Mouse (Mus musculus) stomach, postnatal 0 days (tissue): ENCODE results near the gene Xaf1. TPM values are rescaled to one million over a fixed set of nuclear protein-coding genes. Genes with fewer than 3 reads are reported as not detected.

Experiments
- ATAC-seq: fragments of 200-750 bp; cut with Nextera tagmentation; 2 replicates; pipeline ENCODE4 v1.8.0; 2017; ENCODE audit not compliant: low FRiP score, low TSS enrichment
- DNase-seq: peaks from one replicate; pipeline ENCODE4 v3.0.0-alpha.2; 2016; ENCODE audit warnings: low spot score
- H3K27ac ChIP-seq: fragments of 300-500 bp; sonication (generic); replicated peaks from 2 replicates; pipeline ENCODE4 v1.5.1; 2014; ENCODE audit warnings: mild to moderate bottlenecking, control low read depth
- H3K27me3 ChIP-seq: fragments of 300-500 bp; sonication (generic); 2 replicates; pipeline ENCODE4 v1.6.1; 2014; ENCODE audit warnings: low read length; ENCODE audit not compliant: control insufficient read depth, insufficient read depth
- H3K36me3 ChIP-seq: fragments of 300-500 bp; sonication (generic); 2 replicates; pipeline ENCODE4 v1.6.1; 2014; ENCODE audit warnings: low read length, mixed read lengths; ENCODE audit not compliant: control insufficient read depth, insufficient read depth
- H3K4me1 ChIP-seq: fragments of 300-500 bp; sonication (generic); replicated peaks from 2 replicates; pipeline ENCODE4 v1.6.1; 2014; ENCODE audit warnings: antibody characterized with exemption; ENCODE audit not compliant: control insufficient read depth, insufficient read depth
- H3K4me2 ChIP-seq: fragments of 300-500 bp; sonication (generic); replicated peaks from 2 replicates; pipeline ENCODE4 v1.6.1; 2014; ENCODE audit warnings: low read depth, mild to moderate bottlenecking, control low read depth, moderate library complexity
- H3K4me3 ChIP-seq: fragments of 300-500 bp; sonication (generic); 2 replicates; pipeline ENCODE4 v1.5.1; 2014; ENCODE audit warnings: low read depth, low read length, control low read depth
- H3K9ac ChIP-seq: fragments of 300-500 bp; sonication (generic); 2 replicates; pipeline ENCODE4 v1.6.1; 2014; ENCODE audit warnings: mild to moderate bottlenecking, low read length, control low read depth, mixed read lengths
- H3K9me3 ChIP-seq: fragments of 300-500 bp; sonication (generic); 2 replicates; pipeline ENCODE4 v1.6.1; 2016; ENCODE audit warnings: low read length; ENCODE audit not compliant: control insufficient read depth
- CTCF ChIP-seq: IDR thresholded peaks from 2 replicates; pipeline ENCODE4 v1.5.1; 2016; ENCODE audit warnings: antibody characterized with exemption, low read depth, mild to moderate bottlenecking, moderate library complexity
- EP300 ChIP-seq: optimal IDR thresholded peaks from 2 replicates; pipeline ENCODE3; 2016; ENCODE audit warnings: antibody characterized with exemption
- WGBS: fragments of 180-500 bp; shearing (Covaris S2); extraction: QIAGEN DNeasy Blood & Tissue Kit; methylation state at CpG from one replicate; pipeline ENCODE4 v1.1.7; 2014; 5-methylcytosine and 5-hydroxymethylcytosine counted together
- polyA plus RNA-seq: library from polyadenylated mRNA; unstranded; fragments of >200 nt; fragmentation: Nextera tagmentation; extraction: Ambion mirVana; gene quantifications from 2 replicates; pipeline ENCODE4 v1.2.1, GENCODE M21; 2015

The Xaf1 gene
- polyA plus RNA-seq, 1 experiment from 2014 or later = 23.3 TPM

GRCm38 (mm10) chr11:72285971-72286480 is 15.4 kb upstream of the Xaf1 start:
- no peak overlapping the region for H3K4me2 ChIP-seq
- H3K36me3 ChIP-seq = no peaks in the 10 kb centered on the region
- 55% methylated on average over 6 of the region's 6 CpGs for WGBS
- H3K27me3 ChIP-seq = no peaks in the 10 kb centered on the region
- no peaks in the 10 kb centered on the region for H3K4me1 ChIP-seq
- no peak overlapping the region for H3K27ac ChIP-seq
- no peak overlapping the region for H3K9ac ChIP-seq
- H3K4me3 ChIP-seq = no peak overlapping the region
- ATAC-seq (no peak), DNase-seq (no peak)
- TF ChIP-seq CTCF = no peak
- no peak for TF ChIP-seq EP300
- no peaks in the 10 kb centered on the region for H3K9me3 ChIP-seq

GRCm38 (mm10) chr11:72286651-72287050 is 14.8 kb upstream of the Xaf1 start:
- DNase-seq (no peak), ATAC-seq (no peak)
- no peaks in the 10 kb centered on the region for H3K9me3 ChIP-seq
- WGBS = 68% methylated on average over 3 of the region's 3 CpGs
- no peak overlapping the region for H3K4me2 ChIP-seq
- no peaks in the 10 kb centered on the region for H3K36me3 ChIP-seq
- no peak overlapping the region for H3K9ac ChIP-seq
- no peaks in the 10 kb centered on the region for H3K27me3 ChIP-seq
- H3K4me3 ChIP-seq = no peak overlapping the region
- no peaks in the 10 kb centered on the region for H3K4me1 ChIP-seq
- no peak overlapping the region for H3K27ac ChIP-seq
- TF ChIP-seq CTCF (no peak), EP300 (no peak)

DNA sequence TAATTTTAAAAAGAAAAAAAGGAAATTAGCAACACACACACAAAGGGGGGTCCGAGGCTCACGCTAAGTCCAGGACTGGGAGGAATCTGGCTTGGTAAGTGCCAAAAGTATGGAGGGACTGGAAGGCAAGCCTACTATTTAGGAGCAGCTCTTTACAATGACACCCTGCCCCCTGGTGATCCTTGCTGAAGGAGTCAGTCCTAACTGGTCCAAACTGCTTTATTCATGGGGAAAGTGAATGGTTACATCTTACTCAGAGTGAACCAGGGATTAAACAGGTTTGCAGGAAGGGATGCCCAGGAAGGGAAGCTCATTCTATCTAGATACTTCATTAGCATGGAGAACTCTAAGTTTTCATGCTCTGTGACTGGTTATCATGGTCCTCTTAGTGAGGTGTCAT is 14.3 kb upstream of the Xaf1 start:
- H3K36me3 ChIP-seq = no peaks in the 10 kb centered on the region
- 91% methylated on average over 2 of the region's 2 CpGs for WGBS

GRCm38 (mm10) chr11:72287543-72287942 is 13.9 kb upstream of the Xaf1 start:
- no peak overlapping the region for H3K9ac ChIP-seq
- 84% methylated on average over 3 of the region's 3 CpGs for WGBS
- no peak overlapping the region for H3K27ac ChIP-seq
- H3K9me3 ChIP-seq = no peaks in the 10 kb centered on the region
- DNase-seq (no peak), ATAC-seq (no peak)
- no peak overlapping the region for H3K4me3 ChIP-seq
- TF ChIP-seq CTCF (no peak), EP300 (no peak)
- no peaks in the 10 kb centered on the region for H3K36me3 ChIP-seq
- H3K4me1 ChIP-seq = no peaks in the 10 kb centered on the region
- no peaks in the 10 kb centered on the region for H3K27me3 ChIP-seq
- no peak overlapping the region for H3K4me2 ChIP-seq

More for the DNA sequence above, 14.3 kb upstream of the Xaf1 start:
- Histone ChIP-seq H3K27ac (no peak overlapping the region), H3K9ac (no peak overlapping the region), H3K4me2 (no peak overlapping the region), H3K4me1 (no peaks in the 10 kb centered on the region), H3K4me3 (no peak overlapping the region), H3K27me3 (no peaks in the 10 kb centered on the region), H3K9me3 (no peaks in the 10 kb centered on the region)
- DNase-seq (no peak), ATAC-seq (no peak)
- no peak for TF ChIP-seq CTCF
- TF ChIP-seq EP300 = no peak

DNA sequence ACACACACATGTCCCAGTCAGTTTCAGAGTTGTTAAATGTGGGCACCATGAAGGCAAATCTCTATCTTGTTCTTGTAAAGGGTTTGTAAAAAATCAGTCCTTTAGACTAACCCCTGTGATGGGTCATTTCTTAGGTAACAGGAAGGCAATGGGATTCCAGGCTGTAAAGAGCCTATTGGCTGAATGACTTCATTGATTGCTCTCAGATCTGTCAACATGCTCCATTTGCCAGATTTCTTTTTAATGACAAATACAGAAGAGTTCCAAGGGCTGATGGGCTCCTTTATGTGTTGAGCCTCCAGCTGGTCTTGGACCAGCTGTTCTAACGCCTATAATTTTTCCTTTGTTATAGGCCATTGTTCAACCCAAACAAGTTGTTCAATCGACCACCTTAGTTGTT is 8.3 kb upstream of the Xaf1 start:
- H3K9ac ChIP-seq = no peak overlapping the region
- H3K27ac ChIP-seq = no peak overlapping the region
- no peaks in the 10 kb centered on the region for H3K27me3 ChIP-seq
- TF ChIP-seq CTCF (no peak), EP300 (no peak)
- H3K4me3 ChIP-seq = no peak overlapping the region
- no peaks in the 10 kb centered on the region for H3K4me1 ChIP-seq
- WGBS = 77% methylated on average over 2 of the region's 2 CpGs
- no peak for DNase-seq
- H3K36me3 ChIP-seq = no peaks in the 10 kb centered on the region
- no peaks in the 10 kb centered on the region for H3K9me3 ChIP-seq
- no peak for ATAC-seq
- H3K4me2 ChIP-seq = no peak overlapping the region

DNA sequence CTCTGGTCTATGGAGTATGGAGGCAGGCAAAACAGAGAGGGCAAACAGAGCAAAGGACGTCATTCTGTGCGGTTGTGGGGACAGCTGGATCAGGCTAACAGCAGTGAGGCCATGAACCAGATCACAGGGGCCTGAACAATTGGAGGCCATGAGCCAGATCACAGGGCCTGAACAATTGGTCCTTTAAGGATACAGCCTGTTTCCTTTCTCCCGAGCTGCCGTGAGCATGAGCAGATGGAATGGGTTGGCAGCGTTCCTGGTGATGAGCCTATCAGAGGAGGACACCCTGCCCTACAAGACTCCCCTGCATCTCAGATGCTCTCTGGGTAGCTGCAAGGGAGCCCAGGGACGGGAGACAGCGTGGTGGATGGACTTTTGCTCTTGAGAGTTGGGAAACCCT is 801 bp downstream of the Xaf1 start:
- Histone ChIP-seq H3K36me3 (no peaks in the 10 kb centered on the region), H3K9ac (peak overlapping the region; percentile 51), H3K4me3 (peak overlapping the region; percentile 43), H3K4me1 (no peaks in the 10 kb centered on the region), H3K4me2 (peak overlapping the region; percentile 61), H3K27ac (peak overlapping the region; percentile 78), H3K27me3 (no peaks in the 10 kb centered on the region), H3K9me3 (no peaks in the 10 kb centered on the region)
- DNase-seq = no peak
- TF ChIP-seq EP300 (no peak), CTCF (no peak)
- ATAC-seq = peak; percentile 19; the same call in 1 of the 2 replicates
- WGBS = 68% methylated on average over 7 of the region's 7 CpGs
